In the genomic region with DNA sequence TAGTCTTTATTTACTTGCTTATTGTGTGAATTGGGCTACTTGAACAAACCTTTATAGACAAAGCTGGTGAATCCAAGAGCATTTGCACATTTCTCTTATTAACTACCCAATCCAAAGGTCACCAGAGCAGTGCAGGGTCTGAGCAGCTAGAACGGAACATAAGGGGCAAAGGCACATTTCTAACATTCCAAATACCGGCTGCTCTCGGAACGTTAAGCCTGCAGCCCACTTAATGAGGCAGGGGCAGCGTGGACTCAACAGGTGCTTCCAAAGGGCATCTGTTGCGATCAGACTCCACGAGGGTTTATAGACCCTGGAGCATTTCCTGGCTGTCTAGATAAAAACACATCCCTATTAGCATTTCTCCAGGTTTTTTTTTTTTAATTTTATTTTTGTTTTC, we compare ENCODE assay signal across 16 mouse cellular contexts.
DNase-seq lines count a peak whose midpoint lies in the region; ATAC-seq and TF ChIP-seq lines count a peak whose summit lies in the region.
"Had no signal": no experiment of that assay in that cellular context is flagged by ENCODE, and none has a peak within 500 bp of the region (broad histone marks: within the 10 kb centered on the region; RNA-seq: fewer than 3 reads in every experiment).

No protein-coding gene starts in this region.

- TF ChIP-seq POLR2A in myocyte (IDR thresholded peaks at IDR 0.05; ENCODE audit: insufficient read length, low read depth), result no peak

- no peak for ATAC-seq in heart, embryonic 13.5 days (ENCODE audit: extremely low read depth, insufficient number of reproducible peaks, low FRiP score, low TSS enrichment)
- 0 out of 2 replicates have a peak, but pooled peaks have one; percentile 65 for ATAC-seq in embryonic facial prominence, embryonic 14.5 days (ENCODE audit: low read depth)
- ATAC-seq: forebrain, embryonic 14.5 days had no signal

- intact Hi-C loops in heart, postnatal 14 days (cut with DNase I), result no loop called here

- H3K79me2 ChIP-seq in myocyte (ENCODE audit: control insufficient read depth, insufficient read depth), result no peaks in the 10 kb centered on the region

- H3K4me3 ChIP-seq in heart, embryonic 13.5 days, result no peak overlapping the region
- H3K4me3 ChIP-seq in embryonic facial prominence, embryonic 14.5 days (ENCODE audit: low read depth, low read length), result no peak overlapping the region
- H3K4me3 ChIP-seq in myocyte, result no peak overlapping the region
- H3K4me3 ChIP-seq: limb, embryonic 13.5 days had no signal

- no peak for DNase-seq in heart, postnatal 14 days
- DNase-seq in embryonic facial prominence, embryonic 14.5 days (ENCODE audit: low spot score), result peak; percentile 58
- peak; percentile 39 for DNase-seq in kidney, postnatal 10 days
- DNase-seq in right cerebral cortex, postnatal 25 days, result no peak
- DNase-seq in lung, adult 18-20 months, result no peak
- no peak for DNase-seq in ovary, postnatal 10 days (ENCODE audit: low spot score)
- DNase-seq: cerebellum, adult 11-12 months; lung, adult 2 months; midbrain, embryonic 14.5 days; thymus, adult 2 months had no signal

- peak overlapping the region; percentile 60 for H3K4me2 ChIP-seq in heart, embryonic 13.5 days
- H3K4me2 ChIP-seq in embryonic facial prominence, embryonic 14.5 days (ENCODE audit: low read depth, low read length), result no peak overlapping the region
- peak overlapping the region; percentile 9 for H3K4me2 ChIP-seq in myocyte (ENCODE audit: low read depth)
- H3K4me2 ChIP-seq: hindbrain, embryonic 14.5 days; limb, embryonic 13.5 days had no signal

- H3K9ac ChIP-seq in heart, embryonic 13.5 days, result no peak overlapping the region
- H3K9ac ChIP-seq in embryonic facial prominence, embryonic 14.5 days (ENCODE audit: low read depth, low read length), result no peak overlapping the region
- H3K9ac ChIP-seq: hindbrain, embryonic 14.5 days; limb, embryonic 13.5 days had no signal

- no peak overlapping the region for H3ac ChIP-seq in myocyte (ENCODE audit: control insufficient read depth, insufficient read length)

- no peaks in the 10 kb centered on the region for H3K9me3 ChIP-seq in heart, embryonic 13.5 days
- no peaks in the 10 kb centered on the region for H3K9me3 ChIP-seq in embryonic facial prominence, embryonic 14.5 days (ENCODE audit: control insufficient read depth, low read length)
- H3K9me3 ChIP-seq: limb, embryonic 13.5 days had no signal

- H3K4me1 ChIP-seq in heart, embryonic 13.5 days, result peaks cover 35% of the 10 kb centered on the region
- no peaks in the 10 kb centered on the region for H3K4me1 ChIP-seq in embryonic facial prominence, embryonic 14.5 days (ENCODE audit: control insufficient read depth, insufficient read depth, low read length)
- H3K4me1 ChIP-seq: limb, embryonic 13.5 days had no signal

- no peaks in the 10 kb centered on the region for H3K27me3 ChIP-seq in heart, embryonic 13.5 days (replicated peaks)
- H3K27me3 ChIP-seq in embryonic facial prominence, embryonic 14.5 days (replicated peaks; ENCODE audit: control insufficient read depth, insufficient read depth, low read length), result no peaks in the 10 kb centered on the region
- H3K27me3 ChIP-seq in myocyte (ENCODE audit: control insufficient read depth, insufficient read depth, insufficient read length), result no peaks in the 10 kb centered on the region
- H3K27me3 ChIP-seq: limb, embryonic 13.5 days had no signal

- peak overlapping the region; percentile 58 for H3K27ac ChIP-seq in heart, embryonic 13.5 days (replicated peaks)
- no peak overlapping the region for H3K27ac ChIP-seq in embryonic facial prominence, embryonic 14.5 days (replicated peaks; ENCODE audit: low read depth, low read length)
- H3K27ac ChIP-seq: hindbrain, embryonic 14.5 days; limb, embryonic 13.5 days; macrophage had no signal

- H3K36me3 ChIP-seq in heart, embryonic 13.5 days, result no peaks in the 10 kb centered on the region
- H3K36me3 ChIP-seq in embryonic facial prominence, embryonic 14.5 days (ENCODE audit: control insufficient read depth, insufficient read depth, low read length), result no peaks in the 10 kb centered on the region
- no peaks in the 10 kb centered on the region for H3K36me3 ChIP-seq in myocyte (ENCODE audit: control insufficient read depth, insufficient read depth)
- H3K36me3 ChIP-seq: limb, embryonic 13.5 days had no signal

- 26% methylated on average over 7 of the region's 7 CpGs for WGBS in heart, embryonic 13.5 days
- 18% methylated on average over 7 of the region's 7 CpGs for WGBS in embryonic facial prominence, embryonic 14.5 days

TF ChIP-seq in myocyte, 11 proteins besides CTCF, POLR2A, EP300 and RAD21:
- TF ChIP-seq MYOG (IDR thresholded peaks at IDR 0.05; ENCODE audit: control insufficient read depth in 1 of 3, insufficient read depth in 1 of 3, insufficient read length in 2 of 3, low read depth in 2 of 3) (peak in 2 of 3 experiments; percentile 56 to 82), TCF3 (IDR thresholded peaks at IDR 0.05; ENCODE audit: insufficient read length, low read depth) (no peak), MYOD1 (IDR thresholded peaks at IDR 0.05; ENCODE audit: control insufficient read depth in 1 of 3, insufficient read length in 2 of 3, low read depth in 2 of 3) (peak in 2 of 3 experiments; percentile 78 to 87)

Comparison
In these comparisons a context has a peak if more than half of its experiments do, and no peak if none do; other contexts are left out.
1. DNase-seq: peak in embryonic facial prominence, embryonic 14.5 days (single experiment) and kidney, postnatal 10 days (single experiment); none in heart, postnatal 14 days (0 of 2), right cerebral cortex, postnatal 25 days (single experiment), lung, adult 18-20 months (0 of 2) and ovary, postnatal 10 days (single experiment).